Comparison of ENCODE assay signal across 8 mouse cellular contexts in genomic region chr17:47924383-47925339, GRCm38 (mm10). TPM values are rescaled to one million over a fixed set of nuclear protein-coding genes. Genes with fewer than 3 reads are reported as not detected.
DNase-seq lines count a peak whose midpoint lies in the region; ATAC-seq and TF ChIP-seq lines count a peak whose summit lies in the region.

Gene Foxp4 (minus strand): TSS chr17:47924645.

- H3K4me2 ChIP-seq in hindbrain, embryonic 16.5 days (ENCODE audit: low read length) = peak within 1 kb of the TSS; percentile 95

- peak within 1 kb of the TSS; percentile 91 for H3K27ac ChIP-seq in gastrocnemius, adult 2 months
- H3K27ac ChIP-seq in hindbrain, embryonic 16.5 days (ENCODE audit: low read depth, low read length) = peak within 1 kb of the TSS; percentile 89
- peak within 1 kb of the TSS; percentile 44; the same call in 1 of the 2 replicates for H3K27ac ChIP-seq in left cerebral cortex, adult 2 months

- peak within 1 kb of the TSS; percentile 84 for H3K9ac ChIP-seq in hindbrain, embryonic 16.5 days (ENCODE audit: low read depth, low read length)

- H3K9me3 ChIP-seq in hindbrain, embryonic 16.5 days (ENCODE audit: control insufficient read depth, low read length) = no peaks in the 10 kb centered on the region

- peak; percentile 94 for DNase-seq in ZHBTc4 (ENCODE audit: low read depth, low spot score)
- peak; percentile 65 to 72 for DNase-seq in cerebellum, postnatal 36 days
- DNase-seq in gastrocnemius, adult 2 months = peak; percentile 90
- peak; percentile 72 to 74 for DNase-seq in left cerebral cortex, adult 2 months (ENCODE audit: extremely low spot score in 1 of 2, low spot score in 2 of 2)
- peak; percentile 84 for DNase-seq in right cerebral cortex, adult 18-20 months
- DNase-seq in urinary bladder, adult 2 months (ENCODE audit: low spot score) = peak; percentile 86

- H3K36me3 ChIP-seq in hindbrain, embryonic 16.5 days (ENCODE audit: control insufficient read depth, insufficient read depth, low read length) = no peaks in the 10 kb centered on the region

- H3K4me3 ChIP-seq in gastrocnemius, adult 2 months = peak within 1 kb of the TSS; percentile 97
- H3K4me3 ChIP-seq in hindbrain, embryonic 16.5 days (ENCODE audit: low read length) = peak within 1 kb of the TSS; percentile 85
- H3K4me3 ChIP-seq in left cerebral cortex, adult 2 months = peak within 1 kb of the TSS; percentile 58

- ATAC-seq in hindbrain, embryonic 16.5 days = peak; percentile 90
- peak; percentile 96 for ATAC-seq in megakaryocyte, adult 5-6 weeks (ENCODE audit: poor library complexity, severe bottlenecking)

- H3K4me1 ChIP-seq in hindbrain, embryonic 16.5 days (ENCODE audit: control insufficient read depth, insufficient read depth, low read depth, low read length) = peaks cover 21% of the 10 kb centered on the region

- TF ChIP-seq CTCF in gastrocnemius, adult 2 months (IDR thresholded peaks at IDR 0.05) = no peak
- no peak for TF ChIP-seq CTCF in left cerebral cortex, adult 2 months (IDR thresholded peaks at IDR 0.05)

- peaks cover 19% of the 10 kb centered on the region for H3K27me3 ChIP-seq in hindbrain, embryonic 16.5 days (replicated peaks; ENCODE audit: control insufficient read depth, insufficient read depth, low read length)

- intact Hi-C loops in gastrocnemius, adult 2 months (cut with DNase I) = loop anchor here (2.0 to 5.0 kb wide), 3 partner anchors 50 to 120 kb away; no protein-coding TSS in a partner anchor
- intact Hi-C loops in left cerebral cortex, adult 2 months (cut with DNase I) = loop anchor here (2.0 kb wide), 3 partner anchors 50 to 118 kb away; no protein-coding TSS in a partner anchor

- WGBS in hindbrain, embryonic 16.5 days = under 1% methylated on average over 66 of the region's 91 CpGs

RNA-seq across cellular contexts. Expression of gene Foxp4, which starts in this region (rescaled TPM):
- 1 to 10 TPM; 7.3 to 7.9 TPM for total RNA-seq in gastrocnemius, adult 2 months (2021)
- polyA plus RNA-seq in hindbrain, embryonic 16.5 days (2015; fragmentation: Nextera tagmentation; extraction: Ambion mirVana) = 27.4 and 31.8 TPM in 2 replicates
- total RNA-seq in left cerebral cortex, adult 2 months (2021) = 10 to 100 TPM; 43.1 to 50.6 TPM
- total RNA-seq in megakaryocyte, adult 5-6 weeks (2015) = 7.1 and 8.8 TPM in 2 replicates
- 1.1 and 2.2 TPM in 2 replicates for total RNA-seq in megakaryocyte, adult 5-6 weeks (2017)
- 23.6 and 36.5 TPM in 2 replicates for polyA plus RNA-seq in urinary bladder, adult 2 months (2012; rRNA removed)

Comparison
In these comparisons a context has a peak if more than half of its experiments do, and no peak if none do; other contexts are left out.
1. Peak in every context shown above with its lines: DNase-seq, ATAC-seq, H3K4me3 ChIP-seq and H3K27ac ChIP-seq.
2. RNA of gene Foxp4 (total RNA-seq): 43.1 to 50.6 TPM in left cerebral cortex, adult 2 months; 1.1 to 8.8 TPM in megakaryocyte, adult 5-6 weeks and 7.3 to 7.9 TPM in gastrocnemius, adult 2 months; every median in the first group is over 4 times any median in the second.